Mouse (Mus musculus) kidney, adult 2 months (tissue): Measurements from ENCODE around the gene Gm20696. TPM values are rescaled to one million over a fixed set of nuclear protein-coding genes. Genes with fewer than 3 reads are reported as not detected.

Source experiments
- DNase-seq: peaks from one replicate; pipeline ENCODE4 v3.0.0; 2021
- H3K27ac ChIP-seq: fragments of 200-500 bp; 2 replicates; pipeline ENCODE4 v1.5.1; 2012; ENCODE audit warnings: low read depth, low read length, control low read depth, inconsistent platforms; ENCODE audit not compliant: insufficient read depth
- H3K27me3 ChIP-seq: fragments of 200-500 bp; replicated peaks from 2 replicates; pipeline ENCODE4 v1.6.1; 2012; ENCODE audit warnings: mild to moderate bottlenecking, moderate library complexity, low read length, inconsistent platforms; ENCODE audit not compliant: control insufficient read depth, insufficient read depth
- H3K36me3 ChIP-seq: fragments of 200-500 bp; 2 replicates; pipeline ENCODE4 v1.6.1; 2012; ENCODE audit warnings: mild to moderate bottlenecking, moderate library complexity, low read length, inconsistent platforms; ENCODE audit not compliant: control insufficient read depth, insufficient read depth
- H3K4me1 ChIP-seq: fragments of 200-500 bp; 2 replicates; pipeline ENCODE4 v1.6.1; 2011; ENCODE audit warnings: low read length; ENCODE audit not compliant: control insufficient read depth, insufficient read depth
- H3K4me3 ChIP-seq: fragments of 200-500 bp; 2 replicates; pipeline ENCODE4 v1.5.1; 2011; ENCODE audit warnings: mild to moderate bottlenecking, low read depth, low read length, control low read depth; ENCODE audit not compliant: insufficient read depth
- CTCF ChIP-seq: fragments of 200-500 bp; conservative IDR thresholded peaks from 2 replicates; pipeline ENCODE4 v1.5.1; 2011; ENCODE audit warnings: low read depth, mild to moderate bottlenecking, control low read depth, low read length, moderate library complexity, mixed read lengths; ENCODE audit not compliant: insufficient read depth, insufficient read length
- POLR2A ChIP-seq: fragments of 200-500 bp; IDR thresholded peaks from one replicate; pipeline ENCODE4 v1.6.1; 2011; ENCODE audit warnings: low read depth, low read length, control low read depth
- WGBS: fragments of 180-500 bp; shearing (Covaris S2); methylation state at CpG from one replicate; pipeline ENCODE4 v1.1.7; 2018; 5-methylcytosine and 5-hydroxymethylcytosine counted together
- polyA plus RNA-seq: library from polyadenylated mRNA; depleted of rRNA; stranded (reverse); fragments of >200 nt; gene quantifications from 2 replicates; pipeline ENCODE4 v1.2.3, GENCODE M21; 2012

Gm20696 gene
- polyA plus RNA-seq, 1 experiment: 0.31 TPM

- H3K4me1 ChIP-seq: no peaks in the 10 kb centered on the region
- peak overlapping the region; percentile 99 for H3K27ac ChIP-seq
- no peak for TF ChIP-seq CTCF
- TF ChIP-seq POLR2A: no peak
- H3K36me3 ChIP-seq: no peaks in the 10 kb centered on the region
- DNase-seq: no peak
- H3K27me3 ChIP-seq: no peaks in the 10 kb centered on the region
- 31% methylated on average over 10 of the region's 10 CpGs for WGBS
- peak overlapping the region; percentile 97 for H3K4me3 ChIP-seq
Measured at GRCm38 (mm10) chr6:99523679-99524370, 142.8 kb downstream of the Gm20696 start.

- no peaks in the 10 kb centered on the region for H3K27me3 ChIP-seq
- H3K4me3 ChIP-seq: peak overlapping the region; percentile 97
- WGBS: 1% methylated on average over 22 of the region's 22 CpGs
- H3K36me3 ChIP-seq: no peaks in the 10 kb centered on the region
- H3K27ac ChIP-seq: peak overlapping the region; percentile 99
- TF ChIP-seq POLR2A (no peak), CTCF (no peak)
- no peaks in the 10 kb centered on the region for H3K4me1 ChIP-seq
- peak; percentile 89 for DNase-seq
Measured at GRCm38 (mm10) chr6:99523109-99523632, 143.4 kb downstream of the Gm20696 start.

- TF ChIP-seq CTCF: no peak
- WGBS: 1% methylated on average over 72 of the region's 72 CpGs
- Histone ChIP-seq H3K27ac (peak within 1 kb of the TSS; percentile 99), H3K36me3 (no peaks in the 10 kb centered on the region), H3K27me3 (no peaks in the 10 kb centered on the region), H3K4me3 (peak within 1 kb of the TSS; percentile 97), H3K4me1 (no peaks in the 10 kb centered on the region)
- peak; percentile 92 for DNase-seq
Measured at GRCm38 (mm10) chr6:99522359-99523108, 144.1 kb downstream of the Gm20696 start, which contains the start of gene Foxp1. Gene Foxp1 (minus strand): TSS chr6:99522721.

GRCm38 (mm10) chr6:99521641-99522358 lies 144.8 kb downstream of the Gm20696 start:
- Histone ChIP-seq H3K4me1 (no peaks in the 10 kb centered on the region), H3K27me3 (no peaks in the 10 kb centered on the region), H3K36me3 (no peaks in the 10 kb centered on the region), H3K4me3 (peak overlapping the region; percentile 97), H3K27ac (peak overlapping the region; percentile 79)
- TF ChIP-seq CTCF (no peak), POLR2A (no peak)
- WGBS: under 1% methylated on average over 64 of the region's 64 CpGs
- DNase-seq: peak; percentile 51

GRCm38 (mm10) chr6:99521038-99521640 lies 145.5 kb downstream of the Gm20696 start:
- Histone ChIP-seq H3K4me1 (no peaks in the 10 kb centered on the region), H3K27ac (peak overlapping the region; percentile 79; the same call in 1 of the 2 replicates), H3K27me3 (no peaks in the 10 kb centered on the region), H3K4me3 (peak overlapping the region; percentile 97), H3K36me3 (no peaks in the 10 kb centered on the region)
- peak; percentile 61 for DNase-seq
- under 1% methylated on average over 49 of the region's 54 CpGs for WGBS
- TF ChIP-seq CTCF (no peak), POLR2A (no peak)

DNA sequence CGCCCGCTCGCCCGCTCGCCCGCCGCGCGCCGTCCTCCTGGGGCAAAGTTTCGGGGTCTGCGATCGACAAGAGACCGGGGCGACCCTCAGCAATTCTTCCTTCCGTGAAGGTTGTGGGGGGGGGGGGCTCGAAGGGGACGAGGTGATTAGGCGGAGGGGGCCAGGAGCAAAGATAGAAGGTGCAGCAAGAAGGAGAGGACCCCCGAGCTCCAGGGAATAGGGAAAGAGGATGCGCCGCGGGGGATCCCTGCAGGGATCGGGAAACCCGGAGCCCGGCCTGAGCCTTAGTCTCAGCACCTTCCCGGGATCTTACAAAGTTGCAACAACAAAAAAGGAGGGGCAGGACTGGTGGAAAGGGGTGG lies 145.9 kb downstream of the Gm20696 start:
- Histone ChIP-seq H3K4me3 (peak overlapping the region; percentile 97), H3K4me1 (no peaks in the 10 kb centered on the region), H3K27ac (no peak overlapping the region), H3K27me3 (no peaks in the 10 kb centered on the region), H3K36me3 (no peaks in the 10 kb centered on the region)
- WGBS: 1% methylated on average over 26 of the region's 27 CpGs
- no peak for DNase-seq
- TF ChIP-seq POLR2A: no peak
- TF ChIP-seq CTCF: no peak
